Mouse (Mus musculus) liver, postnatal 0 days (tissue): ENCODE data around the gene Tex29.

ENCODE experiments used
- CTCF ChIP-seq: sonication (generic); IDR thresholded peaks from 2 replicates; pipeline ENCODE4 v1.5.1; 2016; ENCODE audit warnings: antibody characterized with exemption, low read depth
- EP300 ChIP-seq: IDR thresholded peaks from 2 replicates; pipeline ENCODE4 v1.6.1; 2016; ENCODE audit warnings: antibody characterized with exemption, low read depth, mild to moderate bottlenecking

- TF ChIP-seq CTCF: no peak
- no peak for TF ChIP-seq EP300
These were observed 38.7 kb upstream of the Tex29 start for GRCm38 (mm10) chr8:11801571-11801970.
